Mouse (Mus musculus) left cerebral cortex, postnatal 14 days (tissue): ENCODE results near the gene Phf21a. TPM values are rescaled to one million over a fixed set of nuclear protein-coding genes. Genes with fewer than 3 reads are reported as not detected.
A peak's percentile ranks its signal among the peaks of the same experiment; 100 is the strongest.
"Not testable (repeated sequence)": the region's sequence is repeated elsewhere in the genome, so short reads cannot be mapped to it uniquely, and the experiment has no call there.

Experiments used
- DNase-seq, 2 experiments: peaks; one replicate each; pipeline ENCODE4 v3.0.0; 2021 to 2022; ENCODE audit warnings: low spot score in 2 of 2, mixed read lengths in 1 of 2
- intact Hi-C: fragments of 180-260 bp; cut with DNase I; formaldehyde crosslinking; loops from one replicate; pipeline ENCODE4 v1.15.1; 2025
- total RNA-seq, 2 experiments: library from RNA; stranded (reverse); gene quantifications; 2 replicates each; pipeline ENCODE4 v1.2.3; 2021

The Phf21a gene
- total RNA-seq, 2 experiments from 2014 or later, result 64.5 to 73.9 TPM

DNA sequence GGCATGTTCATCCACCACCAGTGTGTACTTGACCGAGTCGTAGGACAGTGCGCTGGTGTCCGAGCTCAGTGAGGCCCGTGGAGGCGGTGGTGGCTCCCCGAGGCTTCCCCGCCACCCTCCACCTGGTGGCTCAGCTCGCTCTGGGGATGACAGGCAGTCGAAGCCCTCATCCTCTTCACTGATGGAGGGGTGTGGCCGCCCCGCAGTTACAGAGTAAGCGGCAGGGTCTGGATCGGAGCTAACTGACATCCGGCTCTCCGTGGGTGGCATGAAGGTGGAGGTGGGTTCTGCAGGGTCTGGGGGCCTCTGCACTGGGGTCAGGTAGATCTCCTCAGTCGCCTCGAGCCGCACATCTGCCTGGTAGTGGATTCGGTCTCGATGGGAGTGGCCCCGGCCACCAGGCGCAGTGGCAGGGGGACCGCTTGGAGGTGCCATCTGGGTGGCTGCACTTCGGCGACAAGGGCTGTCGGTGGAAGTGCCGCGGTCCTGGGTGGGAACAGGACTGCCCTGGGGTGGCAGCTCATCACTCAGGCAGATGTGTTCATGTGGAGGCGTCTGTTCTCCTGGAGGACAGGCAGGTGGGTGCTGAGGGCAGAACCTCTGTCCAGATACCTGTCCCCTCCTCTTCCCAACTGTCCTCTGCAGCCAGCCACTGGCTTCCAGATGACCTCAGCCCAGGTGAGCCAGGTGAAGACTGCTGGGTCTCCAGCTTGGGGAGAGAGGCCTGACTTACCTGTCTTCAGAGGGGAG is 294.1 kb downstream of the Phf21a start:
- intact Hi-C loops, result no loop called here
- no peak for DNase-seq

DNA sequence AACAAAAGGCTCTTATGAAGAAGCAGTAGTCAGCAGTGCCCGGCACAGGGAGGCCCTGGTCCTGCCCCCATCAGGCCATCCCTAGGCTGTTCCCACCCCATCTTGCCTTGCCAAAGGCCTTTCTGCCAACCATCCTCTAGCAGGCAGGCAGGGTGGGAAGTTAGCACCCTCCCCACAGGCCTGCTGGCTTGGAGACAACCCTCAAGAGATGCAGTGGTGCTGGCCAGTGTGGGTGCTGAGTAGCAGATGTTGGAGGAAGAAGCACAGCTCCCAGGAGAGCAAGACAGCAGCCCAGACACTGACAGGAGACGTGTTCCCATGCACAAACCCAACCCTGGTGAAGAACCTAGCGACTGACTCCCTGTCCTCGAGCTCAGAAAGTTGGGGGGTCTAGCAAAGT is 294.7 kb downstream of the Phf21a start:
- intact Hi-C loops, result no loop called here
- no peak for DNase-seq

- intact Hi-C loops, result no loop called here
- no peak for DNase-seq
These were observed 295.2 kb downstream of the Phf21a start for GRCm38 (mm10) chr2:92388081-92388517.

GRCm38 (mm10) chr2:92388891-92389641 is 296.1 kb downstream of the Phf21a start:
- intact Hi-C loops, result no loop called here
- peak; percentile 90 to 96 for DNase-seq

- no peak for DNase-seq
- intact Hi-C loops, result loop anchor here (5.0 kb wide), 1 partner anchor 43 kb away; the partner anchor contains the start of gene Cry2
These were observed 296.7 kb downstream of the Phf21a start for GRCm38 (mm10) chr2:92389645-92390044.

GRCm38 (mm10) chr2:92390206-92390930 is 297.5 kb downstream of the Phf21a start:
- intact Hi-C loops, result loop anchor here (5.0 kb wide), 1 partner anchor 42 kb away; the partner anchor contains the start of gene Cry2
- no peak for DNase-seq

DNA sequence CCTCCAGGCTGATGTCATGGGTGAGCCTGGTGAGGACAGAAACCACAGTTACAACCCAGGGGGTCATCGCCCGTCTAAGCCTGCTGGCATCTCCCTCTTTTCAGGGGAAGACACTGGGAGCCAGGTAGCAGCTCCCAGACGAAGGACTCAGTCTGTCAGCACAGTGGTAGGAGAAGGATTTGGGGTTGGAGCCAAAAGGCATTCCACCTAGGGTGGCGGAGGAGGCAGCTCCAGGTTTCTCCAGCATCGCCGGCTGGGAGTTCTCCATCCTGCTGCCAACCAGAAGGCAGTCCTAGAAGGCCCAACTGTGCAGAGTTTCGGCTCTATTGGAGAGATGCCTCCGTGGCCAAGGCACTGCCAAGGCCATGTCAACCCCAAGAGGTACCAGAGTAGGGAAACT is 298.2 kb downstream of the Phf21a start:
- no peak for DNase-seq
- intact Hi-C loops, result loop anchor here (5.0 kb wide), 1 partner anchor 41 kb away; the partner anchor contains the start of gene Cry2

- no peak for DNase-seq
- intact Hi-C loops, result loop anchor here (5.0 kb wide), 1 partner anchor 40 kb away; the partner anchor contains the start of gene Cry2
These were observed 298.9 kb downstream of the Phf21a start for GRCm38 (mm10) chr2:92391703-92392317.

- DNase-seq, result no peak
- intact Hi-C loops, result loop anchor here (5.0 kb wide), 1 partner anchor 40 kb away; the partner anchor contains the start of gene Cry2
These were observed 299.7 kb downstream of the Phf21a start for GRCm38 (mm10) chr2:92392318-92393264.

GRCm38 (mm10) chr2:92395535-92395934 is 302.6 kb downstream of the Phf21a start:
- no peak for DNase-seq
- intact Hi-C loops, result no loop called here

DNA sequence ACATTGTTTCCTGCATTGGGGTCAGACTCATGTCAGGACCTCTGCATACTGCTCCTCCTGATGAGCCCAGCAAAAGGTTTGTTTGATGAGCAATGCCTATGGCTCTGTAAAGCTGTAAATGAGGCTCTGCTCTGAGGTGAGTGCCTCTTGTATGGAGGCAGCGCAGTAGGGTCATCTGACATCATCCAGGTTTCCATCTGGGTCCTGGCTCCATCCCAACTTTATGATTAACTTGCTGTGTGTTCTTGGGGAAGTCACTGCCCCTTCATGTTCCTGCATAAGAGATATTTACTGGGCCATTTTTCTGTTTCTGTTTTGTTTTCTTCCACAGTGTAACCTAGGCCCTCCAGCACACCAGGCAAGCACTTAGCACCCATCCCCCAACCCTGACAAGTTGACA is 304.5 kb downstream of the Phf21a start:
- intact Hi-C loops, result no loop called here
- no peak for DNase-seq

DNA sequence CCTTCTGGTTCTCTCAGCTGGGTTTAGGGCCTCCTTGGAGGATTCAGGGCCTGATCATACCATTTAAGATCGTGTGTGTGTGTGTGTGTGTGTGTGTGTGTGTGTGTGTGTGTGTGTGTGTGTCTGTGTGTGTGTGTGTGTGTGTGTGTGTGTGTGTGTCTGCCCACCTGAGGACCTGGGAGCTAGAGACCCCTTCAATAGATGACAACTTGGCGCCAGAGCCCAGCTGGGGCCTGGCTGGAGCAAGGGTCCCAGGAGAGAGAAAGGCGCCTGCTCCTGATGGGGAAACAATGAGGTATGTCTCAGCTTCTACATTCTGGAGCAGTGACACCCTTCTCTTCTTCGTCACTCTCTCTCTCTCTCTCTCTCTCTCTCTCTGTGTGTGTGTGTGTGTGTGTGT is 307.0 kb downstream of the Phf21a start:
- intact Hi-C loops, DNase-seq: not testable (repeated sequence)

DNA sequence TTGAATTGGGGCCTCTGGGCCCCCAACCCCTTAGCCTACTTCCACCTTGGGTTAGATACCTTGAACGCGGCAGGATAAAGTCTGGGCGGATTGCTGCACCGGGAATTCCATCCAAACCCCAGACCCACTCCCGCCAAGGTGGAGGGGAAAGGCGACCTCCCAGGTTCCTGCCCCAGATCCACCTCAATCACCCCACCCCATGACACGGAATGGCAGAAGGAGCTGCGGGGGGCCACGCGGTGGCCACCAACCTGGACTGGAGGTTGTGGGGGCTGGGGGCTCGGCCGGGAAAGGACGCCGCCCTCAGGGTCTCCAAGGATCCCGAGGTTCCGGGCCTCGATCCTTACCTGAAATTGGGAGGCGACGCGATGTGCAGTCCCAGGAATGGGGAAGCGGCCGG is 307.8 kb downstream of the Phf21a start:
- no peak for DNase-seq
- intact Hi-C loops, result no loop called here

- intact Hi-C loops, result no loop called here
- DNase-seq, result no peak
These were observed 308.2 kb downstream of the Phf21a start, which contains the start of gene Mapk8ip1 for GRCm38 (mm10) chr2:92401091-92401561. Gene Mapk8ip1 (minus strand): TSS chr2:92401263.

DNA sequence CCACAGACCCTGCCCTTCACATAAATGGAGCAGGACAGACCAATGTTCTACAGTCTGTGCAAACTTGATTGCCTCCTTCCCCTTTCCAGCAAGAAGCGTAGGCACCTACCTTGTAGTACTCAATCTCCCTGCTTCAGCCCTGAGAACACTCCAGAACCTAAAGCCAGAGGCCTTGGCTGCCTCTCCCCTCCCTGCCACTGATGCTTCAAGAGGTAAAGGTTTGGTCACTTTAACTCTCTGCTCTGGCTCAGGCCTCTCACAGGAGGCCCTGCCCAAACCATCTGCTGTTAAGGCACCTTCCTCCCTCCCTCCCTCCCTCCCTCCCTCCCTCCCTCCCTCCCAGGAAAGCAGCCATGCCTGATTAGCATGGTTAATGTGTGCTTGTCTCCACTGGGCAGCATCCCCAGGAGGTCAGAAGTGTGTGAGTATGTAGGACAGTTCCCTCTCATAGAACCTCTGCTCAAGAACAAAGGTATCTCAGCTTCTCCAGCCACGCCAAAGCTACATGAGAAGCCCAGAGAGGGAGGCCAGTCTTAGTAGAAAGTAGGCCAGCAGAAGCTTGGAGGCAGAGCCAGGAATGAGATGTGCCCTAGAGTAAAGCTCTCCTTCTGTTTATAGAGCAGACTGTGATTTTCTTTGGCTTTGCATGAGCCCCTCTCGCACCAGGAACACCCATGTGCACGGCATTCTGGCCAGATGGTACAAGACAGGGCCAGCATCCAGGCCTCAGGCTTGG is 309.8 kb downstream of the Phf21a start:
- peak in 1 of 2 experiments; percentile 70 for DNase-seq
- intact Hi-C loops, result no loop called here

GRCm38 (mm10) chr2:92403776-92404319 is 310.9 kb downstream of the Phf21a start:
- no peak for DNase-seq
- intact Hi-C loops, result no loop called here

GRCm38 (mm10) chr2:92404737-92405136 is 311.8 kb downstream of the Phf21a start:
- no peak for DNase-seq
- intact Hi-C loops, result no loop called here
